Mouse (Mus musculus) ES-Bruce4 (cell line): ENCODE measurements around the gene Msh2. TPM values are rescaled to one million over a fixed set of nuclear protein-coding genes. Genes with fewer than 3 reads are reported as not detected.

Experiments
- H3K27ac ChIP-seq: 2 replicates; pipeline ENCODE4 v1.5.1; 2012; ENCODE audit warnings: low read length, inconsistent platforms; ENCODE audit not compliant: insufficient read depth
- H3K27me3 ChIP-seq: 2 replicates; pipeline ENCODE4 v1.6.1; 2012; ENCODE audit warnings: mild to moderate bottlenecking, low read length, inconsistent platforms; ENCODE audit not compliant: control insufficient read depth, poor library complexity, insufficient read depth, severe bottlenecking
- H3K36me3 ChIP-seq: 2 replicates; pipeline ENCODE4 v1.6.1; 2012; ENCODE audit warnings: inconsistent platforms, mild to moderate bottlenecking, low read length, moderate library complexity; ENCODE audit not compliant: control insufficient read depth, poor library complexity, insufficient read depth, severe bottlenecking
- H3K4me1 ChIP-seq: one replicate; pipeline ENCODE4 v1.8.1; 2011; ENCODE audit warnings: low read length; ENCODE audit not compliant: control insufficient read depth, insufficient read depth
- H3K4me3 ChIP-seq: 2 replicates; pipeline ENCODE4 v1.5.1; 2011; ENCODE audit warnings: low read depth, mild to moderate bottlenecking, low read length
- H3K9ac ChIP-seq: 2 replicates; pipeline ENCODE4 v1.6.1; 2012; ENCODE audit warnings: low read depth, mild to moderate bottlenecking, inconsistent platforms; ENCODE audit not compliant: poor library complexity, severe bottlenecking
- H3K9me3 ChIP-seq: replicated peaks from 2 replicates; pipeline ENCODE4 v1.6.1; 2012; ENCODE audit warnings: mild to moderate bottlenecking, low read length, inconsistent platforms; ENCODE audit not compliant: control insufficient read depth, poor library complexity, insufficient read depth, severe bottlenecking
- CTCF ChIP-seq: IDR thresholded peaks from one replicate; pipeline ENCODE4 v1.8.1; 2011; ENCODE audit warnings: low read depth, low read length
- EP300 ChIP-seq: IDR thresholded peaks from 2 replicates; pipeline ENCODE4 v1.6.1; 2011; ENCODE audit warnings: low read depth, low read length; ENCODE audit not compliant: insufficient read depth
- POLR2A ChIP-seq: IDR thresholded peaks from one replicate; pipeline ENCODE4 v1.8.1; 2011; ENCODE audit warnings: low read length; ENCODE audit not compliant: insufficient read depth
- polyA plus RNA-seq: library from polyadenylated mRNA; stranded (reverse); fragments of >200 nt; gene quantifications from 2 replicates; pipeline ENCODE4 v1.2.4, GENCODE M21; 2011; ENCODE audit warnings: low read depth; ENCODE audit not compliant: missing spikeins, insufficient read depth, insufficient read length

Msh2 gene
- polyA plus RNA-seq, 1 experiment, result 405 TPM

DNA sequence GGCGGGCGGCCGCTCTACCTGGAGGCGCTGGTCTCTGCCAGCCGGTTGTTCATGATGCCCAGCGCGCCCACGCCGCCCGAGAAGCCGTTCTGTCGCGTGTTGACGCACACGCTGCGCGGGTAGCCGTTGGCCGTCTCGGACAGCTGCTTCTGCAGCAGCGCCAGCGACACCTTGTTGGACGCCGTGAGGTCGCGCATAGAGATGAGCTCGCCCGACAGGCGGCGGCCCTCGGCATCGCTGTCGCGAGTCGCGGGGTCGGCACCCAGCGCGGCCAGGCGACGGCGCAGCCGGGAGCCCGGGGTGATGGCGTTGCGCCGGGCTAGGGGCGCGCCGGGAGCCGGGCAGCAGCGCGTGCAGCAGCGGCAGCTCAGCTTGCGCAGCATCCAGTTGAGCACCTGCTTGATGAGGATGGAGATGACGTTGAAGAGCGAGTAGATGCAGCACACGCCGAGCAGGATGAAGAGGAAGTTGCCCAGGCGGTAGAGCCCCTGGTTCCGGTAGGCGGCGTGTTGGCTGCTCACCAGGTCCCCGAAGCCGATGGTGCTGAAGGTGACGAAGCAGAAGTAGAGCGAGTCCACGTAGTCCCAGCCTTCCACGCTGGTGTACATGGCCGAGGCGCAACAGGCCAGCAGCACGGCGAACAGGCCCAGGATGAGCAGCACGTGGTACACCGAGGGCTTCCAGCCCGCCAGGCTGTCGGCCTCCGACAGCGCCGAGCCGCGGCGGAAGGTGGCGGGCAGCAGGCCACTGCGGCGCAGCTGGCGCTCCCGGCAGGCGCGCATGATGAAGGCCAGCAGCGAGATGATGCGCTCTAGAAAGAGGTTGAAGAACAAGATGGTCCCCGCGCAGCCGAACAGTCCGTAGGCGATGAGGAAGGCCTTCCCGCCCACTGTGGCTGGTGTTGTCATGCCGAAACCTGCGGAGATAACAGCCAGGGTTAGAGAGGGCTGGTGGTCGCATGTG, 74.1 kb downstream of the Msh2 start:
- Histone ChIP-seq H3K9ac (peak overlapping the region; percentile 11), H3K4me1 (no peaks in the 10 kb centered on the region), H3K27me3 (no peaks in the 10 kb centered on the region), H3K4me3 (peak overlapping the region; percentile 40), H3K27ac (no peak overlapping the region), H3K9me3 (peaks cover 13% of the 10 kb centered on the region), H3K36me3 (no peaks in the 10 kb centered on the region)
- no peak for TF ChIP-seq CTCF
- TF ChIP-seq EP300, result no peak
- no peak for TF ChIP-seq POLR2A

DNA sequence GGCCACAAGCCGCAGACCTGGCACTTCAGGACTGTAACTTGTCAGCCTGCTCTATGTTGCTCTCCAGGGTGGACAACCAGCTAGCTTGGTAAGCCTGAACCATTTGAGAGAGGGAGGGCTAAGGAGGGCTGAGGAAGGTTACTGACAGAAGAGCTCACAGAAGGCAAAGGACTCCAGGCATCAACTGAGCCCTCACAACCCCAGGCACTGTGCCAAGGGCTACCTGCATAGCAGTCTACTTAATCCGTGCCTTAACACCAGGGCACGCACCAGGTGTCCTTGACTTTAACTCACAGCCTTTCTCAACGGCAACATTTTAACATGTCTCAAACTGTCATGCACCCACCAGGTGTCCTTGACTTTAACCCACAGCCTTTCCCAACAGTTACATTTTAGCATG, 88.2 kb downstream of the Msh2 start:
- Histone ChIP-seq H3K36me3 (no peaks in the 10 kb centered on the region), H3K9ac (no peak overlapping the region), H3K27me3 (no peaks in the 10 kb centered on the region), H3K4me1 (no peaks in the 10 kb centered on the region), H3K27ac (no peak overlapping the region), H3K9me3 (no peaks in the 10 kb centered on the region), H3K4me3 (no peak overlapping the region)
- TF ChIP-seq EP300, result no peak
- TF ChIP-seq CTCF, result no peak
- TF ChIP-seq POLR2A, result no peak

DNA sequence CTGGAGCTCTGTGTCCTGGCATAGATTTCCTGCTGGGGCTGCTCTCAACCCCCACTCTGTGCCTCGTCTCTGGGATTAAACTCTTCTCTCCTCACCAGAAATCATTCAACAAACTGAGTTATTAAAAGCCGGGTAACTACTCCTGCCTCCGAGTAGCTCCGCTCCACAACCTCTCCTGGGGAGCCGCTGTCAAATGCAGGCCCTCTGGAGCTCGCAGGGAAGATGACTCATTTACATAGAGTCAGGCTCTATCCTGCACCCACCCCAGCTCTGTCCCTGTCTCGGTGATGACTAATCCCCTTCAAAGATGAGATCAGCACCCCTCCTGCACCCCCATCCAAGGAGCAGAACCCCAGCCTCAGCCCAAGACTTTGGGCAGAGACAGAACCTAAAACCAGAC, 91.0 kb downstream of the Msh2 start:
- no peak overlapping the region for H3K9ac ChIP-seq
- H3K36me3 ChIP-seq, result no peaks in the 10 kb centered on the region
- no peaks in the 10 kb centered on the region for H3K4me1 ChIP-seq
- no peak for TF ChIP-seq CTCF
- TF ChIP-seq POLR2A, result no peak
- TF ChIP-seq EP300, result no peak
- no peaks in the 10 kb centered on the region for H3K27me3 ChIP-seq
- no peak overlapping the region for H3K27ac ChIP-seq
- H3K4me3 ChIP-seq, result no peak overlapping the region
- no peaks in the 10 kb centered on the region for H3K9me3 ChIP-seq

DNA sequence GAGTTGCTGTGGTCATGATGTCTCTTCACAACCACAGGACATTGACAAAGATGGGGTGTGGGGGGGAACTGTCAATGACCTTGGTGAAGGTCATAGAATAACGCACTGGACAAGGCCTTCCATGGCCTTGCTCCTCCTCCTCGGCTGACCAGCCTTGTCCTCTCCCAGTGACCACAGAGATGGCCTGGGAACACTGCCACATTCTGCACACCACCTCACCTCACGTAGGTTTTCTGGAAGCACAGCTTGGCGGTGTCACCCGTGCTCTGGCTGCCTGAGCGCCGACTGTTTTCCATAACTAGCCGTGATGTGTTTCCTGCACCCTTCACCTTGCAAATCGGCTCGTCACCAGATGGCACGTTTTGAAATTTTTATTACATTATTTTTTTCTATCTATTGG, 92.9 kb downstream of the Msh2 start:
- no peaks in the 10 kb centered on the region for H3K4me1 ChIP-seq
- no peak overlapping the region for H3K4me3 ChIP-seq
- no peaks in the 10 kb centered on the region for H3K9me3 ChIP-seq
- H3K36me3 ChIP-seq, result no peaks in the 10 kb centered on the region
- no peaks in the 10 kb centered on the region for H3K27me3 ChIP-seq
- no peak overlapping the region for H3K27ac ChIP-seq
- H3K9ac ChIP-seq, result no peak overlapping the region
- TF ChIP-seq EP300 (no peak), CTCF (no peak), POLR2A (no peak)

DNA sequence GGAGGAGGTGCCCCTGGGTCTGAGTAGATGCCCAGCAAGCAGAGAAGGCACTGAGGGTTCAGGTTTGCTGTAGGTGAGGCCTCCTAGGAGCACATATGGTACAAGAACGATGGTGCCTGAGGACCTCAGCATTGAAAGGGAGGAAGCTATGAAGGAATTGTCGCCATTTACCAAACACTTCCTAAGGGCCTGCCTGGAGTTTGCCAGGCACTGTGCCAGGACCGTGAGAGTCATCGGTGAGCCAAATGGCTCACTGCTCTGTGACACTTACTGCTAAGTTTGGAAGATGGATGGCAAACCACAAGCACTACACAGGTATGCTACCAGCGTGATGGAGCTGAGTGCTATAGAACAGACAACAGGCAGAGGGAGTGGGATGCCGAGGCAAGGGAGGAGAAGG, 94.8 kb downstream of the Msh2 start:
- Histone ChIP-seq H3K4me1 (no peaks in the 10 kb centered on the region), H3K4me3 (no peak overlapping the region), H3K9me3 (no peaks in the 10 kb centered on the region), H3K9ac (no peak overlapping the region), H3K27ac (no peak overlapping the region), H3K36me3 (no peaks in the 10 kb centered on the region), H3K27me3 (no peaks in the 10 kb centered on the region)
- TF ChIP-seq POLR2A (no peak), CTCF (no peak), EP300 (no peak)

DNA sequence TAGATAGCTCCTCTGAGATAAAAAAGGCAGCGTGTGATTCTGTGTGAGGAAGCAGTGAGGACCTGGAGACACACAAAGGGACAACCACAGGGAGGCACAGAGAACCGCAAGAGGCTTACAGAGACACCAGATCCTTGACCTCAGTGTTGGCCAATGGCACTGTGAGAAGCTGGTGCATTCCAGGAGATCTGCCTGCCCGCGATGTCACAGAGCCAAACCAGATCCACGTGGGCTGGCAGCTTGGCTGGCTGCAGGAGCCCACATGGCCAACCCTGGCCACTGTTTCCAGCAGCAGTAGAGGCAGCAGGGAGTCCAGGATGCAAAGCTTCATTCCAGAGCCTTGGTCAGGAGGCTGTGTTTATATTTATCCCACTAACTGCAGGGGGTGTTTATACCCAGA, 98.6 kb downstream of the Msh2 start:
- Histone ChIP-seq H3K27ac (no peak overlapping the region), H3K36me3 (no peaks in the 10 kb centered on the region), H3K4me1 (no peaks in the 10 kb centered on the region), H3K9me3 (no peaks in the 10 kb centered on the region), H3K4me3 (no peak overlapping the region), H3K9ac (no peak overlapping the region), H3K27me3 (no peaks in the 10 kb centered on the region)
- TF ChIP-seq POLR2A (no peak), CTCF (no peak), EP300 (no peak)
